Mouse (Mus musculus) natural killer cell, adult 2 months (primary cell): ENCODE measurements around the gene Tsr3.

ENCODE experiments used
- DNase-seq, 2 experiments: peaks; one replicate each; pipeline ENCODE4 v3.0.0; 2022; ENCODE audit warnings: low spot score in 2 of 2

The Tsr3 gene

GRCm38 (mm10) chr17:25290411-25290810, 50.4 kb downstream of the Tsr3 start:
- DNase-seq, result no peak
